Mouse (Mus musculus) effector memory CD4-positive, alpha-beta T cell, adult 5 months (primary cell): ENCODE measurements around the gene Mageh1. TPM values are rescaled to one million over a fixed set of nuclear protein-coding genes. Genes with fewer than 3 reads are reported as not detected.

ENCODE experiments used
- polyA plus RNA-seq: library from polyadenylated mRNA; unstranded; fragments of 100-300 nt; shearing (Covaris generic); gene quantifications from one replicate; pipeline ENCODE4 v1.2.1, GENCODE M21; 2017

Mageh1 gene
- 0.54 TPM for polyA plus RNA-seq

GRCm38 (mm10) chrX:153037087-153037971, at the start of gene Mageh1:
TSS of gene Mageh1 (minus strand) at chrX:153037575.

GRCm38 (mm10) chrX:153006387-153006841, 31.0 kb downstream of the Mageh1 start, which contains the start of gene Usp51:
TSS of gene Usp51 (plus strand) at chrX:153006469.

Other genes starting within 250 kb of the Mageh1 start
- gene Usp51, start 31.1 kb downstream of the Mageh1 start, polyA plus RNA-seq: not detected
- gene Foxr2, start 81.2 kb upstream of the Mageh1 start, polyA plus RNA-seq: not detected
- 11.0 TPM for gene Rragb, start 102.4 kb upstream of the Mageh1 start, polyA plus RNA-seq
- 1.8 TPM for gene Klf8, start 199.9 kb upstream of the Mageh1 start, polyA plus RNA-seq